Mouse (Mus musculus): ENCODE measurements at regions not wholly inside any gene's neighbourhood (a gene's known extent, or its start where the extent isn't known, plus 50 kb on each side); places are given as distances from the start of the nearest gene placed in this dataset.

GRCm38 (mm10) chr13:37715770-37716693 lies 62.2 kb upstream of the Rreb1 start:
- H3K27me3 ChIP-seq (ENCODE audit: control insufficient read depth, insufficient read depth, low read length) = no peaks in the 10 kb centered on the region
- no peaks in the 10 kb centered on the region for H3K4me1 ChIP-seq (ENCODE audit: control insufficient read depth, insufficient read depth, insufficient read length)
- DNase-seq (ENCODE audit: low read depth in 1 of 2, low spot score in 2 of 2) = no peak
- no peak overlapping the region for H3K27ac ChIP-seq (ENCODE audit: insufficient read depth, low read length)
- WGBS = 86% methylated on average over 15 of the region's 15 CpGs
- H3K4me3 ChIP-seq (ENCODE audit: extremely low read depth, insufficient read depth, insufficient read length) = no peak overlapping the region
- no peak for TF ChIP-seq CTCF (IDR thresholded peaks at IDR 0.05; ENCODE audit: extremely low read depth, insufficient read depth, insufficient read length, insufficient replicate concordance)
- TF ChIP-seq POLR2A (IDR thresholded peaks at IDR 0.05; ENCODE audit: low read depth, low read length) = no peak
- no peaks in the 10 kb centered on the region for H3K36me3 ChIP-seq (ENCODE audit: control insufficient read depth, insufficient read depth, low read length)

- 78% methylated on average over 1 of the region's 1 CpGs for WGBS
- no peak for TF ChIP-seq POLR2A (IDR thresholded peaks at IDR 0.05; ENCODE audit: low read depth, low read length)
- no peak for TF ChIP-seq CTCF (IDR thresholded peaks at IDR 0.05; ENCODE audit: extremely low read depth, insufficient read depth, insufficient read length, insufficient replicate concordance)
- no peak overlapping the region for H3K4me3 ChIP-seq (ENCODE audit: extremely low read depth, insufficient read depth, insufficient read length)
- DNase-seq (ENCODE audit: low read depth in 1 of 2, low spot score in 2 of 2) = no peak
- no peaks in the 10 kb centered on the region for H3K36me3 ChIP-seq (ENCODE audit: control insufficient read depth, insufficient read depth, low read length)
- H3K4me1 ChIP-seq (ENCODE audit: control insufficient read depth, insufficient read depth, insufficient read length) = no peaks in the 10 kb centered on the region
- no peak overlapping the region for H3K27ac ChIP-seq (ENCODE audit: insufficient read depth, low read length)
- no peaks in the 10 kb centered on the region for H3K27me3 ChIP-seq (ENCODE audit: control insufficient read depth, insufficient read depth, low read length)
Observed at GRCm38 (mm10) chr13:37717793-37718192, 60.4 kb upstream of the Rreb1 start.

GRCm38 (mm10) chr13:37718364-37718763 lies 59.8 kb upstream of the Rreb1 start:
- Histone ChIP-seq H3K4me1 (ENCODE audit: control insufficient read depth, insufficient read depth, insufficient read length) (no peaks in the 10 kb centered on the region), H3K4me3 (ENCODE audit: extremely low read depth, insufficient read depth, insufficient read length) (no peak overlapping the region), H3K27ac (ENCODE audit: insufficient read depth, low read length) (no peak overlapping the region), H3K27me3 (ENCODE audit: control insufficient read depth, insufficient read depth, low read length) (no peaks in the 10 kb centered on the region), H3K36me3 (ENCODE audit: control insufficient read depth, insufficient read depth, low read length) (no peaks in the 10 kb centered on the region)
- TF ChIP-seq POLR2A (IDR thresholded peaks at IDR 0.05; ENCODE audit: low read depth, low read length) = no peak
- no peak for TF ChIP-seq CTCF (IDR thresholded peaks at IDR 0.05; ENCODE audit: extremely low read depth, insufficient read depth, insufficient read length, insufficient replicate concordance)
- DNase-seq (ENCODE audit: low read depth in 1 of 2, low spot score in 2 of 2) = no peak
- 49% methylated on average over 4 of the region's 4 CpGs for WGBS
